Mouse (Mus musculus) right cerebral cortex, postnatal 36 days (tissue): ENCODE measurements around the gene Pth1r.
A peak's percentile ranks its signal among the peaks of the same experiment; 100 is the strongest.

ENCODE experiments used
- DNase-seq, 2 experiments: peaks; one replicate each; pipeline ENCODE4 v3.0.0; 2022; ENCODE audit warnings: low spot score in 2 of 2, mixed read lengths in 1 of 2

Pth1r gene

GRCm38 (mm10) chr9:110715426-110715825 is 31.5 kb downstream of the Pth1r start:
- no peak for DNase-seq

- DNase-seq = no peak
Observed at GRCm38 (mm10) chr9:110713389-110713788, 33.6 kb downstream of the Pth1r start.

DNA sequence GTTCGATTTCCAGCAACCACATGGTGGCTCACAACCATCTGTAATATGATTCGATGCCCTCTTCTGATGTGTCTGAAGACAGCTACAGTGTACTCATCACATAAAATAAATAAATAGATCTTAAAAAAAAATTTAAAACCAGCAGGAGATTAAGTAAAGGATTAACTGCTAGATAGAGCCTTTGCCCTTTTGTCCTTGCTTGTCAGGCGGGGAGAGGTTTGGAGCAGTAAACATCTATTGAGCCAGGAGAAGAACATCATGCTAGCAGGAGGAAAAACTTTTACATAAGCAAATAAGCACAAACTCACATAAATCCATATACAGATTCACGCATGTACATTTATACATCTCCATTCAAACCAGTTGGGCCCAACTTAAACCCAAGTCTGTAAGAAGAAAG is 34.4 kb downstream of the Pth1r start:
- no peak for DNase-seq

DNA sequence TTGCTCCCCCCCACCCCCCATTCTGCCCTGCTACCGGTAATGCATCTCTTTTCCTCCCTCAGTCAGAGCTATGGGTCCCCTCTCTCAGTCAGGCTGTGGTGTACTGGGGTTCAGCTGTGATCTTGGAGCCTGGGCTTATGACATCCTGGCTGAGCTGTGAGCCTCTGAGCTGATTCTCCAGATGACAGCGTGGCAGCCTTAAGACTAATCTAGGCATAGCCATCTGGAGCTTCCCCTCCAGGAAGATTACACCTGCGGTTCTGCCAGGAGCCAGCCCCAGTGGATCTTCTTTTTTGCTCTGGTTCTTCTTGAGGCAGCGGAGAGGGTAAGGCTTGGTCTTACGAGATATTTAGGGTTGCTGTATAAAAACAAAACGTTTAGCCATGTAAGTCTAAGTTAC is 34.9 kb downstream of the Pth1r start:
- no peak for DNase-seq

DNA sequence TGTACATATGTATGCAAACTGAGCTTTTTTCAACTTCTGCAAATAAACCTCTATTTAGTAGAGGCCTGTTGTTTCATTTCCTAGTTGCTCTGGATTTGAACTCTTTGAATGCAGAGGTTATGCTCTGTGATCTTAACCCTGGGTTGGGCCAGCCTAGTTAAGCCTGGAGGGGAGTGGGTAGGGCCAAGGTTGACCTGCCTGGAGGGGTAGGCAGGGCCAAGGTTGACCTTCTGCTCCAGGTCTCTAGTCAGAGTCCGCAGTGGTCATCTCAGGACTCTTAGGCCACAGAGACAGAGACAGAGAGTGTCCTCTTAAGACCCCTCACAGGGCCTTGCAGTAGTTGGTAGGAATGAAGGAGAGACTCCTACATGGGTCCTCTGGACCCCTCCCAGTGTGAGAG is 35.4 kb downstream of the Pth1r start:
- DNase-seq = no peak

DNA sequence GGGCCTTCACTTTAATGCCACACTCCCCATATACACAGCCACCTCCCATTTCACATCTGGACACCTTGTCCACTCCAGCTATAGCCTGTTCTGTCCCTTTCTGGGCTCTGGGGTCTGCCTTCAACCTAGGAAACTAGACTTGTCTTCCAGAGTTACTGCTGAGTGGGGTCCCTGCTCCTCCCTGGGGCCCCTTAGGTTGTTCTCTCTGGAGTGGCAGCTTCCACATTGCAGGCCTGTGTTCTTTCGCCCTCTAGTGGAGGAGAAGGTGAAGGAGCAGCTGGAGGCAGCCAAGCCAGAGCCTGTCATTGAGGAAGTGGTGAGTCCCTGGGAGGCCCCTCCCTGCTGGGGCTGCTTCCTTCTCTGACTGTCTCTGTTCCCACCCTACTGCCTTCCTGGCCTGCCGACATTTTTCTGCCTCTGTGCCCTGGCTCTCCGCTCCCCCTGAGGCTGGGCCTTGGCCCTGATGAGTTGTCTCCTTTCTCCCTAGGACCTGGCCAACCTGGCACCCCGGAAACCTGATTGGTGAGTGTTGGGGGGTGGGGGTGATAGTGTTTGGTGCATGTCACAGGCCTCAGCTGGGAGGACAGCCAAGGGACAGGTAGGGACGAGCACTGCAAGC is 37.2 kb downstream of the Pth1r start:
- DNase-seq = peak; percentile 57 to 74

GRCm38 (mm10) chr9:110706784-110707183 is 40.2 kb downstream of the Pth1r start:
- DNase-seq = no peak

DNA sequence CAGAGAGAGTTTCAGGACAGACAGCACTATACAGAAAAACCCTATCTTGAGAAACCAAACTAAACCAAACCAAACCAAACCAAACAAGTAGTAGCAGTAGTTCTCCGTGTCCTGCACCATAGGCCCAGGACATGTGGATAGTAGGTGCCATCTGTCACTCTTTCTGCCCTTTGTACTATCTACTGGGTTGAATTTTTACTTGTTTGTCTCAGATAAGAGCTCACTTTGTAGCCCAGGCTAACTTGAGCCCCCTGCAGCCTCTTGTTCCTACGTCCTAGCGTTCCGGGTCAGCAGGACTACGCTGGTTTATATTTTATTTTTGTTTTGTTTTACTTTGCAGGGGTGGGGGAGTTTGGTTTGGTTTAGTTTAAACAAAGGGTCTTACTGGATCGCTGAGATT is 43.0 kb downstream of the Pth1r start:
- DNase-seq = no peak

DNA sequence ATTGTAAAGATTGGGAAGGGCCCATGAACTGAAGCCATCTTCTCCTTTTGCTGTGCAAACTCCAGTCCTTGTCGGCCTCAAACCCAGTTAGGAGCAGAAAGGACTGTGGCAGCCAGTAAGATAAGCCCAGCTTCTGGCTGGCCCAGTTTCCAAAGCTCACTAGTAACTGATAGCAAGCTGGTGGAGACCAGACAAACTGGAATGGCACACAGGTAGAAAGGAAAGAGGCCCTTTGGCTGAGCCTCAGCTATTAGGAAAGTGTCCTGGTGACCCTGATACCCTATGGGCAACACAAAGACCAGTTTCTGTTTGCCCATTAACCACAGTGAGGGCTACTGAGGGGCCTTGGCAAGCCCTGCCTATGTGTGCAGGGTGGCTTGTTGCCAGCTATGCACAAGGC is 44.1 kb downstream of the Pth1r start:
- DNase-seq = no peak

- no peak for DNase-seq
Observed at GRCm38 (mm10) chr9:110701114-110702032, 45.6 kb downstream of the Pth1r start.

- no peak for DNase-seq
Observed at GRCm38 (mm10) chr9:110699574-110699973, 47.4 kb downstream of the Pth1r start.

GRCm38 (mm10) chr9:110697465-110697864 is 49.5 kb downstream of the Pth1r start:
- DNase-seq = no peak

DNA sequence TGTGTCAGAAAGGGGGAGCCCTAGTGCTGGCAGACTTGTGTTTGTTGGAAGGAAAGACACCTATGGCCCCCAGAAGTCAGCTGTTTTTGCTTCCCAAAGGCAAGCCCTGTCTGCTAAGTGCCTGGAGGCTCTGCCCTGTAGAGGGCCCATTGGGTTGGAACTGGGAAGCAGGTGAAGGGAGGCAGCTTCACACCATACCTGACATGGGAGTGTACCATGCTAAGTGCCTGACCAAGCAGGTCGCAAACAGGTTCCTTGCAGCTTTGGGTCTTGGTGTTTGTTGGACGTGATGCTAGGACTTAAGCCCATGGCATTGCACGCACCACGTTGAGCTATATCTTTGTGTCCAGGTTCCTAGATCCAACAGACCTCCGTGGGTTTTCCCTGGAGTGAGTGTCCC is 50.5 kb downstream of the Pth1r start:
- DNase-seq = no peak

GRCm38 (mm10) chr9:110695165-110695755 is 51.7 kb downstream of the Pth1r start:
- DNase-seq = no peak

DNA sequence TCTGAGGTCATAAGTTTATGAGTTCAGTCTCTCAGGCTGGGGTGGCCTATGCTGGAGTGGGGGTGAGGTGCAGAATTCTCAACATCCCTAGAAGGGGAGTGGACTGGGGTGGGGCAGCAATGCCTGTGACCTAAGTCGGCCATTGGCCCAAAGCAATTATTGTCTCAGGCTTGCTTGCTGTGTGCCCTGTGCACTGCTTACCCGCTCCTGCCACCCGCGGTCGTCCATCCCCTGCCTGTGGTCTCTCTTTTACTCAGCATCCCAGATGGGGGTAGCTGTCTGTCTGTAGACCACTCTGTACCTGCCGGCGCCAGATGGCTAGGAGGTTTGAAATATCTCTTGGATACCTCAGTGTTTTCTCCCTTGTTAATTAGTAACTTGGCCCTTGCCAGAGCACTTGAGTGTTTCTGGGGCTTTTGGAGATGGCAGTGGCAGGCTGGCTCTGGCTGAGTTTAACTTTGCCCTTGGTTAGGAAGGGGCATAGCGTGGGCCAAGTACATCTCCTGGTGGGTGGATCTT is 57.6 kb downstream of the Pth1r start:
- no peak for DNase-seq

DNA sequence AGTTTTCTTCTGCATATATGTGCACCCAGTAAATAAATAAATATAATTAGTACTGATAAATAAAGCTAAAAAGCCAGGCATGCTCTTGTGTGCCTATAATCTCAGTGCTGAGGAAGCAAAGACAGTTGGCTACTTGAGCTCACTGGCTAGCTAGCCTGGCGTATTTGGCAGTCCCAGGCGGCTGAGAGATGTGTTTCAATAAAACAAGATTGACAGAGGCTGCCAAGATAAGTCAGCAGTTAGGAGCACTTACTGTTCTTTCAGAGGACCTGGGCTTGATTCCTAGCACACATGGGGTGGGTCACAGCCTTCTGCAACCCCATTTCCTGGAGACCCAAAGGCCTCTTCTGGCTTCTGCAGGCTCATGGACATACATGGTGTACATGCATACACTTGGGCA is 59.1 kb downstream of the Pth1r start:
- DNase-seq = no peak

DNA sequence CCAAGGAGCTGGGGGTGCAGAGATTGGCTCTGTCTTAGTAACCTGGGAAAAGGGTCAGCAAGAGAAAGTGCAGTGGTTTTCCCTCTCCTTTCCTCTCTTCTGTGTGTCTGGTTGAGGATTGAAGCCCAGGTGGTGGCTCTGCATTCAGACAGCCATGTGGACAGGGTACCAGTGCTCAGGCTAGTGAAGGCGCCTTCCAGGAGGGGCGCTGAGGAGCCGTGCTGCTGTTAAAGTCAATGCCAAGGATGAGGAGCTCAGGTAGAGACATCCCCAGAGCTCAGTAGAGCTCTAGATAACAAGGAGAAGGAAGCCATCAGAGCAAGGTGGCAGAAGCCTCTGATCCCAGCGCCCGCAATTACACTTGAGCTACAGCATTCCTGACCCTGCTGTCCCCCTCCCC is 59.9 kb downstream of the Pth1r start:
- no peak for DNase-seq

DNA sequence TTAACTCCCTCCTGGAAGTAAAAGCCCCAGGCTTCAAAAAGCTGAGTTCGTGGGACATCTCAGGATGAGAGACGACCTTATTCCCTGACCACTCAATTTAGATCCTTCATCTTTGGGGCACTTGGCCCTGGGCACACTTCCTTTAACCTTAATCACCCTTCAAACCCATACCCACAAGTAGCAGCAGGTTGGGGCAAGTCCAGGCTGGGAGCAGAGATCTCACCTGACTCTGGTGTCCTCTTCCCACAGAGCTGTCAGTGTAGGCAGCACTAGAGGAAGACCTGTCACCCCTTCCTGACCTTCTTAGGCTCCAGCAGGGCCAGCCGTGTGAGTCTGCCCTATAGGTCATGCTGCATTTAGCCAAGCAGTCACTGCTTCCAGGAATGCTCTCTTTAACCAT is 60.5 kb downstream of the Pth1r start:
- no peak for DNase-seq

DNA sequence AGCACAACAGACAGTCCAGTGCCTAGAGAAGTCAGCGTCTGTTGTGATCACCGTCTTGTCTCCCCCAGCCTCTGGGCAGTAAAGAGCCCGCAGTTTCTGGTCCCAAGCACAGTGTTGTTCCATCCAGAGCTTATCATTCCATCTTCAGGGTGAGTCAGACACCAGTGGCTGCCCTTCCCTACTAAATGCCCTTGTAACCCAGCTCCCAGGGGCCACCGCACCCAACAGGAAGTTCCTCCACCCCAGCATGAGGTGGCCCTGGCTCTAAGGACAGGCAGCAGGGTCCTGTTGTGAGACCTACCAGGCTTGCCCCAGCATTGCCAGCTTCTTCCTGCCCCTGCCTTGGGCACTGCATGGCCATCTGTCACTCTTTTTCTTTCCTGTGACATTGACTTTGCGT is 61.4 kb downstream of the Pth1r start:
- DNase-seq = no peak

GRCm38 (mm10) chr9:110685187-110685586 is 61.8 kb downstream of the Pth1r start:
- no peak for DNase-seq

DNA sequence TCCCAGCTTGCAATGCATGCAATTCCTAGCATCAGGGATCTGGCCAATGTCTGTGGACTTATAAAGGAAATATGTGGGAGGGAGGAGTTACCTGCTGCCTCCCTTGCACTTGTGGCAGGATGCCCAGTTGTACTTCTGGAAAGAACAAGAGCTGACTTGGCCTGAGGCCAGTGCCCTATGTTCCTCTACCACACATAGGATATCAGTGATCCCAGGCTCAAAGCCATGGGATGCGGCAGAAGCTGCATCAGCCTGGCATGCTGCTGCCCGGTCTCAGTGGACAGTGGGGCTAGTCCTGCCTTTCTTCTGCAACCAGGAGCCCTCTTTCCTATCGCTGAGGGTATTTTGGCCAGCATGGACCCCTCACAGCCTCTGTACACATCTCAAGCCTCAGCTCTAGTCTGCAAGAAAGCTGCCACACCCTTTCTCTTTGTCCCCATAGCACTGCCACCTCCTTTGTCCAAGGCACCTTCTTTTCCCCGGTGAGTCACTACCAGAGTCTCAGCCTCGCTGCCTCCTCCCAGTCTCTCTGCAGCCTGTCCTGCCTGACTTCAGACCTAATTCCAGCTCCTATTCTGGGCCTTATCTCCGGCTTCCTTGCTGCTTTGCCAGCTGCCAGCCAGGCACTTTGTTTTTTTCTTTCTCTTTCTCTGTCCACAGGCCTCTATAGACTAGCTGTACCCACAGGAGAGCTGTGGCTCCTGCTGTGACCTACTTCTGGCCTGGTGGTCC is 62.7 kb downstream of the Pth1r start:
- peak; percentile 48 to 63 for DNase-seq

GRCm38 (mm10) chr9:110683574-110684099 is 63.3 kb downstream of the Pth1r start:
- no peak for DNase-seq
